Mouse (Mus musculus) stomach, postnatal 0 days (tissue): ENCODE data around the gene Unc5a.

Experiments used
- CTCF ChIP-seq: IDR thresholded peaks from 2 replicates; pipeline ENCODE4 v1.5.1; 2016; ENCODE audit warnings: antibody characterized with exemption, low read depth, mild to moderate bottlenecking, moderate library complexity
- EP300 ChIP-seq: optimal IDR thresholded peaks from 2 replicates; pipeline ENCODE3; 2016; ENCODE audit warnings: antibody characterized with exemption

- TF ChIP-seq CTCF (no peak), EP300 (no peak)
Measured at GRCm38 (mm10) chr13:55021194-55021779, 72.1 kb downstream of the Unc5a start, which contains the start of gene Hk3.
